Mouse (Mus musculus): ENCODE results near the gene Ccdc152. TPM values are rescaled to one million over a fixed set of nuclear protein-coding genes. Genes with fewer than 3 reads are reported as not detected.
A peak's percentile ranks its signal among the peaks of the same experiment; 100 is the strongest.

Gene Ccdc152
- total and polyA plus RNA-seq, 2 experiments = 5.3 to 12.5 TPM

- Histone ChIP-seq H3K4me3 (ENCODE audit: insufficient read depth, low read depth, low read length) (no peak overlapping the region), H3K4me1 (ENCODE audit: control insufficient read depth, insufficient read depth, low read length) (peaks cover 55% of the 10 kb centered on the region), H3K27ac (replicated peaks; ENCODE audit: insufficient read depth, low read depth, low read length) (peak overlapping the region; percentile 19; the same call in 1 of the 2 replicates), H3K9ac (ENCODE audit: low read depth, low read length) (no peak overlapping the region), H3K36me3 (ENCODE audit: control insufficient read depth, insufficient read depth, low read length) (no peaks in the 10 kb centered on the region), H3K27me3 (ENCODE audit: control insufficient read depth, insufficient read depth, low read length) (no peaks in the 10 kb centered on the region), H3K79me2 (ENCODE audit: control insufficient read depth, insufficient read depth, low read length) (no peaks in the 10 kb centered on the region)
- 85% methylated on average over 3 of the region's 3 CpGs for WGBS
- TF ChIP-seq POLR2A (IDR thresholded peaks at IDR 0.05; ENCODE audit: extremely low read depth, insufficient read depth, low read length) = no peak
- peak; percentile 59 for DNase-seq (ENCODE audit: extremely low read depth, low read depth, low spot score)
These were observed 69.3 kb downstream of the Ccdc152 start for GRCm38 (mm10) chr15:3233837-3234551.

DNA sequence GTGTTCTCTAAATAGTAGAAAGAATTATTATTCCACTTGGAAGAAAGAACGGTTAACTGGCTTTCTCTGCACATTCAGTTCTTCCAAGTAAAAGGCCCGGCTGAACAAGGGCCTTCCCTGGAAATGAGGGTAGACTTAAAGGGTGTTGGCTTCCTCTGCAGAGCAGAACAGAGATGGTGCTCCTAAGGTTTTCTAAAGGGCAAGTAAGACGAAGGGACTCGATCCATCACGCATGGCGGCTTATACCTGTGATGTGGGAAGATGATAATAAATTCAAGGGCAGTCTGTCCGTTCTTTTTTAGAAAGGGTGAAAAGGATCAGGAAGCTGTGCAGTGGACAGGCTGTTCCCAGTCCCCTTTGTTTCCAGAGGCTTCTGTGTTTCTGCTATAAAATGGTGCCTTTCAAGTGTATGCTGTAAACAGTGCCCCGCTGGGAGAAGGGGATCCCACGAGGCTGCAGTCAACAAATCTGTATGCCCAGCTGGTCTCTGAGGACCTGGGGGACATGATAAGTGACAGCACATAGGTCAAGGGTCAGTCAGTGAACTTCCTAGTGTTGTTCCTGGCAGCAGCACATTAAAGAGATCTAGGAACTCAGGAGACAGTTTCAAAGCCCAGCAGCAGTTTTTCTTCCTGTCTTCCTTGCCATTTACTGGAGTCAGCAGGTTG, 71.0 kb downstream of the Ccdc152 start:
- DNase-seq (ENCODE audit: extremely low read depth, low read depth, low spot score) = peak; percentile 92
- TF ChIP-seq POLR2A (IDR thresholded peaks at IDR 0.05; ENCODE audit: extremely low read depth, insufficient read depth, low read length) (no peak), CTCF (IDR thresholded peaks at IDR 0.05; ENCODE audit: low read depth, low read length) (no peak)
- H3K79me2 ChIP-seq (ENCODE audit: control insufficient read depth, insufficient read depth, low read length) = no peaks in the 10 kb centered on the region
- no peak overlapping the region for H3K4me3 ChIP-seq (ENCODE audit: insufficient read depth, low read depth, low read length)
- H3K9ac ChIP-seq (ENCODE audit: low read depth, low read length) = peak overlapping the region; percentile 16; the same call in 1 of the 2 replicates
- H3K36me3 ChIP-seq (ENCODE audit: control insufficient read depth, insufficient read depth, low read length) = no peaks in the 10 kb centered on the region
- no peaks in the 10 kb centered on the region for H3K27me3 ChIP-seq (ENCODE audit: control insufficient read depth, insufficient read depth, low read length)
- 36% methylated on average over 9 of the region's 9 CpGs for WGBS
- peak overlapping the region; percentile 97 for H3K27ac ChIP-seq (replicated peaks; ENCODE audit: insufficient read depth, low read depth, low read length)
- H3K4me1 ChIP-seq (ENCODE audit: control insufficient read depth, insufficient read depth, low read length) = peaks cover 62% of the 10 kb centered on the region

- DNase-seq (ENCODE audit: extremely low read depth, low read depth, low spot score) = peak; percentile 85
- Histone ChIP-seq H3K36me3 (ENCODE audit: control insufficient read depth, insufficient read depth, low read length) (no peaks in the 10 kb centered on the region), H3K4me3 (ENCODE audit: insufficient read depth, low read depth, low read length) (no peak overlapping the region), H3K9ac (ENCODE audit: low read depth, low read length) (peak overlapping the region; percentile 43), H3K79me2 (ENCODE audit: control insufficient read depth, insufficient read depth, low read length) (no peaks in the 10 kb centered on the region), H3K27me3 (ENCODE audit: control insufficient read depth, insufficient read depth, low read length) (no peaks in the 10 kb centered on the region), H3K4me1 (ENCODE audit: control insufficient read depth, insufficient read depth, low read length) (peaks cover 62% of the 10 kb centered on the region), H3K27ac (replicated peaks; ENCODE audit: insufficient read depth, low read depth, low read length) (peak overlapping the region; percentile 98)
- TF ChIP-seq CTCF (IDR thresholded peaks at IDR 0.05; ENCODE audit: low read depth, low read length) = no peak
- no peak for TF ChIP-seq POLR2A (IDR thresholded peaks at IDR 0.05; ENCODE audit: extremely low read depth, insufficient read depth, low read length)
- 29% methylated on average over 4 of the region's 4 CpGs for WGBS
These were observed 72.3 kb downstream of the Ccdc152 start for GRCm38 (mm10) chr15:3231004-3231403.

Other genes starting within 250 kb of the Ccdc152 start
- gene Selenop, start 35.0 kb downstream of the Ccdc152 start, total RNA-seq (2014; rRNA removed) = 6,785 and 8,531 TPM in 2 replicates
- 1,988 and 2,372 TPM in 2 replicates for gene Selenop, start 35.0 kb downstream of the Ccdc152 start, polyA plus RNA-seq (2012; rRNA removed)